Mouse (Mus musculus): ENCODE data around the gene Rai14. TPM values are rescaled to one million over a fixed set of nuclear protein-coding genes. Genes with fewer than 3 reads are reported as not detected.

Gene Rai14
- polyA plus RNA-seq, 1 experiment from 2014 or later: 21.3 TPM

- no peak for ATAC-seq (ENCODE audit: insufficient read depth, low FRiP score)
- Histone ChIP-seq H3K27ac (ENCODE audit: low read length) (no peak overlapping the region), H3K4me1 (ENCODE audit: control insufficient read depth, insufficient read depth, low read length) (no peaks in the 10 kb centered on the region), H3K4me3 (replicated peaks; ENCODE audit: low read length) (no peak overlapping the region), H3K4me2 (ENCODE audit: low read depth, low read length) (no peak overlapping the region), H3K9me3 (replicated peaks; ENCODE audit: control insufficient read depth, low read length) (no peaks in the 10 kb centered on the region), H3K36me3 (ENCODE audit: control insufficient read depth, insufficient read depth, low read length) (0 out of 2 replicates have a peak, but pooled peaks cover 7% of the 10 kb centered on the region), H3K27me3 (ENCODE audit: control insufficient read depth, insufficient read depth, low read length) (no peaks in the 10 kb centered on the region), H3K9ac (ENCODE audit: low read length) (no peak overlapping the region)
- 80% methylated on average over 10 of the region's 10 CpGs for WGBS
Measured at GRCm38 (mm10) chr15:10584359-10585187, 129.9 kb downstream of the Rai14 start.

DNA sequence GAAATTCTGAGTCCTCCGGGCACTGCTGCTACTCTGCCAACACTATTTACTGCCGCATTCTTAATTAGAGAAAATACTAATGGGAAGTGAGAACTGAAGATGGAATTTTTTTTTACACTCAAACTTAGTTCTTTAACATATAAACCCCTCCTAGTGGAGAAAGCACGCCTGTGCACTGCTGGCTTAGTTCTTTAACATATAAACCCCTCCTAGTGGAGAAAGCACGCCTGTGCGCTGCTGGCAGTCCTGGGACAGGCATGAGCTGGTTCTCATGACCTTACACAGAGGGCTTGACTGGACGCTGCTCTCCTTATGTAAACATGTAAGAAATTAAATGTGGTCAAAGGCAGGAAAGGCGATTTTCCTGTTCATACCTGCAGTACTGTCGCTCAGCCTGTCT lies 131.0 kb downstream of the Rai14 start:
- H3K27ac ChIP-seq (ENCODE audit: low read length): no peak overlapping the region
- WGBS: 40% methylated on average over 8 of the region's 8 CpGs
- H3K4me2 ChIP-seq (ENCODE audit: low read depth, low read length): no peak overlapping the region
- 0 out of 2 replicates have a peak, but pooled peaks cover 3% of the 10 kb centered on the region for H3K36me3 ChIP-seq (ENCODE audit: control insufficient read depth, insufficient read depth, low read length)
- no peak overlapping the region for H3K4me3 ChIP-seq (replicated peaks; ENCODE audit: low read length)
- no peak overlapping the region for H3K9ac ChIP-seq (ENCODE audit: low read length)
- H3K27me3 ChIP-seq (ENCODE audit: control insufficient read depth, insufficient read depth, low read length): no peaks in the 10 kb centered on the region
- no peaks in the 10 kb centered on the region for H3K4me1 ChIP-seq (ENCODE audit: control insufficient read depth, insufficient read depth, low read length)
- H3K9me3 ChIP-seq (replicated peaks; ENCODE audit: control insufficient read depth, low read length): no peaks in the 10 kb centered on the region
- ATAC-seq (ENCODE audit: insufficient read depth, low FRiP score): peak; percentile 78; the same call in 1 of the 2 replicates

DNA sequence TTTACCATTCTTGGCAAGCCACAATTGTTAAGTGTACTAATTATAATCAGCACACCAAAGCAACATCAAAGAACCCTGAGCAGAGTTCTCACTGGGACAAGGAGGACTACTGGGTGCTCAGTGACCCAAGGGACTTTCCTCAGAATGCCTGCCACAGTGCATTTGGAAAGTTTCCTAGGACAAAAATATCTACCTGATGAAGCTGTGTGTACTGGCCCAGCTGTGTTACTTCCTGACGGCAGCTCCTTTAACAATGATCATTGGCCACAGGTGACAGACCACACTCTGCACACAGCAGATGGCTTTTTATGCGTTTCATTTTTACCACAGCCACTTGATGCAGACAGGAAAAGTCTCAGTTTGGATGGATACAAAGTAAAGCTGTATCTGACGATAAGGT lies 135.3 kb downstream of the Rai14 start:
- 80% methylated on average over 3 of the region's 3 CpGs for WGBS
- no peak for ATAC-seq (ENCODE audit: insufficient read depth, low FRiP score)
- no peaks in the 10 kb centered on the region for H3K9me3 ChIP-seq (replicated peaks; ENCODE audit: control insufficient read depth, low read length)
- H3K4me3 ChIP-seq (replicated peaks; ENCODE audit: low read length): no peak overlapping the region
- H3K27me3 ChIP-seq (ENCODE audit: control insufficient read depth, insufficient read depth, low read length): no peaks in the 10 kb centered on the region
- H3K36me3 ChIP-seq (ENCODE audit: control insufficient read depth, insufficient read depth, low read length): no peaks in the 10 kb centered on the region; the same call in 1 of the 2 replicates
- H3K27ac ChIP-seq (ENCODE audit: low read length): no peak overlapping the region
- H3K9ac ChIP-seq (ENCODE audit: low read length): no peak overlapping the region
- H3K4me1 ChIP-seq (ENCODE audit: control insufficient read depth, insufficient read depth, low read length): no peaks in the 10 kb centered on the region
- no peak overlapping the region for H3K4me2 ChIP-seq (ENCODE audit: low read depth, low read length)

GRCm38 (mm10) chr15:10566486-10566885 lies 147.9 kb downstream of the Rai14 start:
- Histone ChIP-seq H3K4me3 (replicated peaks; ENCODE audit: low read length) (no peak overlapping the region), H3K27ac (ENCODE audit: low read length) (no peak overlapping the region), H3K9me3 (replicated peaks; ENCODE audit: control insufficient read depth, low read length) (no peaks in the 10 kb centered on the region), H3K36me3 (ENCODE audit: control insufficient read depth, insufficient read depth, low read length) (peaks cover 10% of the 10 kb centered on the region; the same call in 1 of the 2 replicates), H3K9ac (ENCODE audit: low read length) (no peak overlapping the region), H3K4me2 (ENCODE audit: low read depth, low read length) (no peak overlapping the region), H3K27me3 (ENCODE audit: control insufficient read depth, insufficient read depth, low read length) (no peaks in the 10 kb centered on the region), H3K4me1 (ENCODE audit: control insufficient read depth, insufficient read depth, low read length) (no peaks in the 10 kb centered on the region)
- 71% methylated on average over 7 of the region's 7 CpGs for WGBS
- no peak for ATAC-seq (ENCODE audit: insufficient read depth, low FRiP score)

- Histone ChIP-seq H3K4me1 (ENCODE audit: control insufficient read depth, insufficient read depth, low read length) (no peaks in the 10 kb centered on the region), H3K27me3 (ENCODE audit: control insufficient read depth, insufficient read depth, low read length) (no peaks in the 10 kb centered on the region), H3K9me3 (replicated peaks; ENCODE audit: control insufficient read depth, low read length) (no peaks in the 10 kb centered on the region), H3K9ac (ENCODE audit: low read length) (no peak overlapping the region), H3K36me3 (ENCODE audit: control insufficient read depth, insufficient read depth, low read length) (peaks cover 6% of the 10 kb centered on the region; the same call in 1 of the 2 replicates), H3K4me2 (ENCODE audit: low read depth, low read length) (no peak overlapping the region), H3K4me3 (replicated peaks; ENCODE audit: low read length) (no peak overlapping the region), H3K27ac (ENCODE audit: low read length) (no peak overlapping the region)
- 52% methylated on average over 1 of the region's 1 CpGs for WGBS
- ATAC-seq (ENCODE audit: insufficient read depth, low FRiP score): no peak
Measured at GRCm38 (mm10) chr15:10564201-10564600, 150.2 kb downstream of the Rai14 start.

GRCm38 (mm10) chr15:10562281-10562680 lies 152.1 kb downstream of the Rai14 start:
- Histone ChIP-seq H3K4me2 (ENCODE audit: low read depth, low read length) (no peak overlapping the region), H3K9me3 (replicated peaks; ENCODE audit: control insufficient read depth, low read length) (no peaks in the 10 kb centered on the region), H3K4me3 (replicated peaks; ENCODE audit: low read length) (no peak overlapping the region), H3K27ac (ENCODE audit: low read length) (no peak overlapping the region), H3K36me3 (ENCODE audit: control insufficient read depth, insufficient read depth, low read length) (no peaks in the 10 kb centered on the region), H3K4me1 (ENCODE audit: control insufficient read depth, insufficient read depth, low read length) (no peaks in the 10 kb centered on the region), H3K27me3 (ENCODE audit: control insufficient read depth, insufficient read depth, low read length) (no peaks in the 10 kb centered on the region), H3K9ac (ENCODE audit: low read length) (no peak overlapping the region)
- ATAC-seq (ENCODE audit: insufficient read depth, low FRiP score): no peak

DNA sequence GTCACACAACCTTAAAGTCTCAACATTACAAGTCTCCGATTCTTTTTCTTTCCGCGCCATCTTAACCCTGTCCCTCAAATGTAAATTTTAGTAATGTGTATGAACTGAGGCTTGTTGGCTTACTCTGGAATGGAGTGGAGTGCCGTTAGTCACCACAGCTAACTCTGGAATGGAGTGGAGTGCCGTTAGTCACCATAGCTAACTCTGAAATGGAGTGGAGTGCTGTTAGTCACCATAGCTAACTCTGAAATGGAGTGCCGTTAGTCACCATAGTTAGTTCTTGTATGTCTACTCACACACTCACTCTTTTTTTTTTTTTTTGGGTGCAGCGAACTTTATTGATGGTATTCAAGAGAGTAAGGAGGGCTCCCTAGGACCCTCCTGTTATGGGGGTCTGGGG lies 154.4 kb downstream of the Rai14 start:
- ATAC-seq (ENCODE audit: insufficient read depth, low FRiP score): no peak
- no peaks in the 10 kb centered on the region for H3K27me3 ChIP-seq (ENCODE audit: control insufficient read depth, insufficient read depth, low read length)
- WGBS: 94% methylated on average over 7 of the region's 7 CpGs
- H3K4me1 ChIP-seq (ENCODE audit: control insufficient read depth, insufficient read depth, low read length): no peaks in the 10 kb centered on the region
- H3K27ac ChIP-seq (ENCODE audit: low read length): no peak overlapping the region
- H3K36me3 ChIP-seq (ENCODE audit: control insufficient read depth, insufficient read depth, low read length): no peaks in the 10 kb centered on the region
- H3K9me3 ChIP-seq (replicated peaks; ENCODE audit: control insufficient read depth, low read length): no peaks in the 10 kb centered on the region
- H3K4me3 ChIP-seq (replicated peaks; ENCODE audit: low read length): no peak overlapping the region
- no peak overlapping the region for H3K9ac ChIP-seq (ENCODE audit: low read length)
- H3K4me2 ChIP-seq (ENCODE audit: low read depth, low read length): no peak overlapping the region

- H3K27me3 ChIP-seq (ENCODE audit: control insufficient read depth, insufficient read depth, low read length): no peaks in the 10 kb centered on the region
- H3K4me2 ChIP-seq (ENCODE audit: low read depth, low read length): no peak within 1 kb of the TSS
- WGBS: 86% methylated on average over 13 of the region's 13 CpGs
- no peaks in the 10 kb centered on the region for H3K4me1 ChIP-seq (ENCODE audit: control insufficient read depth, insufficient read depth, low read length)
- H3K36me3 ChIP-seq (ENCODE audit: control insufficient read depth, insufficient read depth, low read length): no peaks in the 10 kb centered on the region
- H3K9ac ChIP-seq (ENCODE audit: low read length): no peak within 1 kb of the TSS
- ATAC-seq (ENCODE audit: insufficient read depth, low FRiP score): no peak
- no peaks in the 10 kb centered on the region for H3K9me3 ChIP-seq (replicated peaks; ENCODE audit: control insufficient read depth, low read length)
- H3K27ac ChIP-seq (ENCODE audit: low read length): no peak within 1 kb of the TSS
- no peak within 1 kb of the TSS for H3K4me3 ChIP-seq (replicated peaks; ENCODE audit: low read length)
Measured at GRCm38 (mm10) chr15:10558465-10558864, 156.0 kb downstream of the Rai14 start, which contains the start of gene Ttc23l. Gene Ttc23l, minus strand, starts transcription at chr15:10558668.

DNA sequence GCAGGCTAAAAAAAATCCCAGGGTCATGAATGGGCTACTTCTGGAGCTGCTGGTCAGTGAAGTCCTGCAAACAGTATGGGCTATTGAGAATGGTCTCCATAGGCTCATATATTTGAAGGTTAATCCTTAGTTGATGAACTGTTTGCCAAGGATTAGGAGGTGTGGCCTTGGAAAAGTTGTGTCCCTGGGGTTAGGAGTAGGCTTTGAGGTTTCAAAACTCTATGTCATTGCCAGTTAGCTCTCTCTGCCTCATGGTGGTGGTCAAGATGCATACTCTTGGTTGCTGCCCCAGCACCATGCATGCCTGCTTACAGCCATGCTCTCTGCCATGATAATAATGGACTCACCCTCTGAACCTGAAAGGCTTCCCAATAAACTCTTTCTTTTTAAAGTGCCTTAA lies 160.1 kb downstream of the Rai14 start:
- Histone ChIP-seq H3K9me3 (replicated peaks; ENCODE audit: control insufficient read depth, low read length) (no peaks in the 10 kb centered on the region), H3K27me3 (ENCODE audit: control insufficient read depth, insufficient read depth, low read length) (no peaks in the 10 kb centered on the region), H3K4me2 (ENCODE audit: low read depth, low read length) (no peak overlapping the region), H3K4me3 (replicated peaks; ENCODE audit: low read length) (no peak overlapping the region), H3K4me1 (ENCODE audit: control insufficient read depth, insufficient read depth, low read length) (no peaks in the 10 kb centered on the region), H3K27ac (ENCODE audit: low read length) (no peak overlapping the region), H3K36me3 (ENCODE audit: control insufficient read depth, insufficient read depth, low read length) (no peaks in the 10 kb centered on the region), H3K9ac (ENCODE audit: low read length) (no peak overlapping the region)
- ATAC-seq (ENCODE audit: insufficient read depth, low FRiP score): no peak
